Mouse (Mus musculus) ES-E14 (cell line): ENCODE results near the gene Letm1. TPM values are rescaled to one million over a fixed set of nuclear protein-coding genes. Genes with fewer than 3 reads are reported as not detected.
A peak's percentile ranks its signal among the peaks of the same experiment; 100 is the strongest.

Source experiments
- DNase-seq: peaks from one replicate; pipeline ENCODE4 v3.0.0-alpha.2; 2013; ENCODE audit warnings: low read depth, low spot score
- H3K27ac ChIP-seq: 2 replicates; pipeline ENCODE4 v1.5.1; 2012; ENCODE audit warnings: low read depth, mild to moderate bottlenecking, low read length, moderate library complexity, mixed read lengths; ENCODE audit not compliant: poor library complexity, insufficient read depth, severe bottlenecking
- H3K36me3 ChIP-seq: 2 replicates; pipeline ENCODE4 v1.6.1; 2012; ENCODE audit warnings: mild to moderate bottlenecking, low read length, moderate library complexity, mixed read lengths; ENCODE audit not compliant: control insufficient read depth, poor library complexity, insufficient read depth, severe bottlenecking
- H3K4me1 ChIP-seq, 2 experiments: fragments of 150-350 bp in 1 of 2; sonication (generic) in 1 of 2; 2 replicates each; pipeline ENCODE4 v1.6.1; 2012; ENCODE audit warnings: low read length in 2 of 2, mild to moderate bottlenecking in 1 of 2, mixed read lengths in 1 of 2; ENCODE audit not compliant: control insufficient read depth in 2 of 2, insufficient read depth in 2 of 2, poor library complexity in 1 of 2
- H3K4me3 ChIP-seq, 2 experiments: fragments of 150-350 bp in 1 of 2; sonication (generic) in 1 of 2; 2 replicates each; pipeline ENCODE4 v1.5.1; 2012; ENCODE audit warnings: low read length in 2 of 2, low read depth in 1 of 2, mild to moderate bottlenecking in 1 of 2, mixed read lengths in 1 of 2; ENCODE audit not compliant: insufficient read depth in 1 of 2, poor library complexity in 1 of 2, severe bottlenecking in 1 of 2
- H3K9ac ChIP-seq: 2 replicates; pipeline ENCODE4 v1.6.1; 2012; ENCODE audit warnings: low read depth, mild to moderate bottlenecking, low read length, mixed read lengths; ENCODE audit not compliant: poor library complexity, insufficient read depth, severe bottlenecking
- H3K9me3 ChIP-seq: fragments of 150-350 bp; sonication (generic); 2 replicates; pipeline ENCODE4 v1.6.1; 2012; ENCODE audit warnings: low read depth, mild to moderate bottlenecking, low read length; ENCODE audit not compliant: control insufficient read depth, insufficient read depth
- CHD2 ChIP-seq: IDR thresholded peaks from 2 replicates; pipeline ENCODE4 v1.6.1; 2014; ENCODE audit warnings: mild to moderate bottlenecking, low read depth, low read length, inconsistent platforms
- HCFC1 ChIP-seq: IDR thresholded peaks from 2 replicates; pipeline ENCODE4 v1.6.1; 2012; ENCODE audit warnings: low read length, inconsistent platforms, borderline replicate concordance; ENCODE audit not compliant: insufficient read depth
- MAFK ChIP-seq: IDR thresholded peaks from 2 replicates; pipeline ENCODE4 v1.6.1; 2014; ENCODE audit warnings: mild to moderate bottlenecking, low read depth, low read length, inconsistent platforms; ENCODE audit not compliant: insufficient read depth
- ZC3H11A ChIP-seq: IDR thresholded peaks from 2 replicates; pipeline ENCODE4 v1.6.1; 2012; ENCODE audit warnings: low read depth, mild to moderate bottlenecking, inconsistent platforms, low read length, borderline replicate concordance
- ZNF384 ChIP-seq: IDR thresholded peaks from 2 replicates; pipeline ENCODE4 v1.6.1; 2012; ENCODE audit warnings: low read depth, low read length, inconsistent platforms
- in situ Hi-C, 2 experiments: fragments of 600-800 bp; cut with MboI; formaldehyde crosslinking; loops; one replicate each; pipeline ENCODE4 v1.15.1; 2025; ENCODE audit warnings: low sequenced_read_pairs in 2 of 2, inconsistent platforms in 1 of 2; ENCODE audit not compliant: unreplicated experiment in 2 of 2
- total RNA-seq: library from RNA; depleted of rRNA; stranded (reverse); fragments of 300-350 nt; gene quantifications from 2 replicates; pipeline ENCODE4 v1.2.3, GENCODE M21; 2012; rRNA removed

Gene Letm1
- total RNA-seq = 36.5 and 49.4 TPM in 2 replicates

- peak within 1 kb of the TSS; percentile 35; the same call in 1 of the 2 replicates for H3K27ac ChIP-seq
- peak; percentile 94 for TF ChIP-seq HCFC1
- no peak for TF ChIP-seq MAFK
- peak within 1 kb of the TSS; percentile 88 to 98 for H3K4me3 ChIP-seq
- H3K36me3 ChIP-seq = peaks cover 4% of the 10 kb centered on the region; the same call in 1 of the 2 replicates
- peaks cover 0 to 2% of the 10 kb centered on the region in 2 experiments; a peak in 1 of 4 replicates for H3K4me1 ChIP-seq
- no peaks in the 10 kb centered on the region for H3K9me3 ChIP-seq
- DNase-seq = peak; percentile 89
- peak within 1 kb of the TSS; percentile 91 for H3K9ac ChIP-seq
- in situ Hi-C loops = no loop called here
These were observed at the start of gene Letm1 for GRCm38 (mm10) chr5:33782345-33782998. Gene Letm1 (minus strand): TSS chr5:33782817.

- Histone ChIP-seq H3K4me3 (no peak overlapping the region), H3K36me3 (no peaks in the 10 kb centered on the region)
- TF ChIP-seq MAFK = no peak
- TF ChIP-seq HCFC1 = no peak
- TF ChIP-seq ZNF384 = no peak
- no peak for TF ChIP-seq CHD2
- no peak for TF ChIP-seq ZC3H11A
These were observed 48.2 kb upstream of the Letm1 start for GRCm38 (mm10) chr5:33830832-33831231.

GRCm38 (mm10) chr5:33829958-33830357 is 47.3 kb upstream of the Letm1 start:
- in situ Hi-C loops = no loop called here
- no peaks in the 10 kb centered on the region for H3K36me3 ChIP-seq

More at GRCm38 (mm10) chr5:33830832-33831231, 48.2 kb upstream of the Letm1 start:
- no peak for DNase-seq
- Histone ChIP-seq H3K27ac (no peak overlapping the region), H3K9ac (no peak overlapping the region), H3K9me3 (no peaks in the 10 kb centered on the region), H3K4me1 (0 out of 4 replicates have a peak, but pooled peaks cover 0 to 1% of the 10 kb centered on the region in 2 experiments)
- in situ Hi-C loops = no loop called here

GRCm38 (mm10) chr5:33828107-33828506 is 45.5 kb upstream of the Letm1 start:
- Histone ChIP-seq H3K4me3 (no peak overlapping the region), H3K9ac (no peak overlapping the region), H3K36me3 (no peaks in the 10 kb centered on the region), H3K9me3 (no peaks in the 10 kb centered on the region), H3K4me1 (0 out of 4 replicates have a peak, but pooled peaks cover 0 to 1% of the 10 kb centered on the region in 2 experiments), H3K27ac (no peak overlapping the region)
- DNase-seq = no peak
- TF ChIP-seq ZC3H11A (no peak), CHD2 (no peak), HCFC1 (no peak), MAFK (no peak), ZNF384 (0 out of 2 replicates have a peak, but pooled peaks have one; percentile 18)
- in situ Hi-C loops = no loop called here

More at GRCm38 (mm10) chr5:33829958-33830357, 47.3 kb upstream of the Letm1 start:
- Histone ChIP-seq H3K4me3 (no peak overlapping the region), H3K9me3 (no peaks in the 10 kb centered on the region), H3K27ac (no peak overlapping the region), H3K9ac (no peak overlapping the region), H3K4me1 (0 out of 4 replicates have a peak, but pooled peaks cover 0 to 1% of the 10 kb centered on the region in 2 experiments)
- TF ChIP-seq HCFC1 = no peak
- TF ChIP-seq ZNF384 = no peak
- TF ChIP-seq CHD2 = no peak
- no peak for TF ChIP-seq ZC3H11A
- TF ChIP-seq MAFK = no peak
- no peak for DNase-seq
